Comparison of ENCODE assay signal across 13 mouse cellular contexts in genomic region chr9:112123421-112123828, GRCm38 (mm10).
DNase-seq lines count a peak whose midpoint lies in the region; ATAC-seq and TF ChIP-seq lines count a peak whose summit lies in the region.
"Had no signal": no experiment of that assay in that cellular context is flagged by ENCODE, and none has a peak within 500 bp of the region (broad histone marks: within the 10 kb centered on the region; RNA-seq: fewer than 3 reads in every experiment).

No protein-coding gene starts in this region.

- H3K9ac ChIP-seq in forebrain, embryonic 16.5 days (replicated peaks; ENCODE audit: low read depth, low read length), result no peak overlapping the region
- H3K9ac ChIP-seq in midbrain, embryonic 15.5 days, result no peak overlapping the region
- H3K9ac ChIP-seq in lung, postnatal 0 days (replicated peaks; ENCODE audit: low read depth), result no peak overlapping the region

- 11% methylated on average over 6 of the region's 6 CpGs for WGBS in forebrain, embryonic 16.5 days
- WGBS in midbrain, embryonic 15.5 days, result 20% methylated on average over 6 of the region's 6 CpGs
- WGBS in lung, postnatal 0 days, result 58% methylated on average over 6 of the region's 6 CpGs

- H3K4me3 ChIP-seq in forebrain, embryonic 16.5 days (replicated peaks; ENCODE audit: low read length), result no peak overlapping the region
- no peak overlapping the region for H3K4me3 ChIP-seq in midbrain, embryonic 15.5 days
- H3K4me3 ChIP-seq in lung, postnatal 0 days (ENCODE audit: low read depth, low read length), result no peak overlapping the region
- H3K4me3 ChIP-seq: erythroblast, embryonic 14.5 days had no signal

- peaks cover 5% of the 10 kb centered on the region; the same call in 1 of the 2 replicates for H3K36me3 ChIP-seq in forebrain, embryonic 16.5 days (ENCODE audit: control insufficient read depth, insufficient read depth)
- H3K36me3 ChIP-seq in midbrain, embryonic 15.5 days (replicated peaks), result 0 out of 2 replicates have a peak, but pooled peaks cover 5% of the 10 kb centered on the region
- H3K36me3 ChIP-seq in lung, postnatal 0 days (ENCODE audit: insufficient read depth, low read length), result no peaks in the 10 kb centered on the region

- no peaks in the 10 kb centered on the region for H3K27me3 ChIP-seq in forebrain, embryonic 16.5 days (replicated peaks; ENCODE audit: control insufficient read depth, insufficient read depth, low read length)
- no peaks in the 10 kb centered on the region for H3K27me3 ChIP-seq in midbrain, embryonic 15.5 days (replicated peaks)
- 0 out of 2 replicates have a peak, but pooled peaks cover 7% of the 10 kb centered on the region for H3K27me3 ChIP-seq in lung, postnatal 0 days (replicated peaks; ENCODE audit: insufficient read depth, low read length)

- peak; percentile 34 for DNase-seq in heart, adult 11 months
- no peak for DNase-seq in heart, postnatal 14 days
- peak; percentile 81 for DNase-seq in Muller cell, postnatal 12 days (ENCODE audit: inconsistent ontology term)
- DNase-seq in urinary bladder, postnatal 10 days (ENCODE audit: low spot score), result no peak
- DNase-seq in heart, postnatal 25 days (ENCODE audit: low spot score), result no peak
- no peak for DNase-seq in lung, postnatal 0 days (ENCODE audit: low spot score)
- DNase-seq: cerebellum, postnatal 36 days; lung, adult 2 months had no signal

- no peak for TF ChIP-seq EP300 in lung, postnatal 0 days (IDR thresholded peaks at IDR 0.05)

- H3K9me3 ChIP-seq in forebrain, embryonic 16.5 days (ENCODE audit: control insufficient read depth, low read length), result no peaks in the 10 kb centered on the region
- no peaks in the 10 kb centered on the region for H3K9me3 ChIP-seq in midbrain, embryonic 15.5 days
- H3K9me3 ChIP-seq in lung, postnatal 0 days (ENCODE audit: low read length), result no peaks in the 10 kb centered on the region

- intact Hi-C loops in heart, postnatal 14 days (cut with DNase I), result no loop called here
- intact Hi-C loops in heart, postnatal 25 days (cut with DNase I), result no loop called here

- H3K27ac ChIP-seq in forebrain, embryonic 16.5 days (ENCODE audit: low read length), result peak overlapping the region; percentile 12; the same call in 1 of the 2 replicates
- H3K27ac ChIP-seq in midbrain, embryonic 15.5 days, result peak overlapping the region; percentile 48
- no peak overlapping the region for H3K27ac ChIP-seq in lung, postnatal 0 days (ENCODE audit: low read length)

- no peak for TF ChIP-seq CTCF in lung, postnatal 0 days (IDR thresholded peaks at IDR 0.05)

- ATAC-seq in forebrain, embryonic 16.5 days, result peak; percentile 62
- peak; percentile 22; the same call in 1 of the 2 replicates for ATAC-seq in midbrain, embryonic 15.5 days (replicated peaks)
- no peak for ATAC-seq in lung, postnatal 0 days
- ATAC-seq: inflammation-experienced regulatory T-cells, adult 6 months had no signal

- peaks cover 23% of the 10 kb centered on the region for H3K4me1 ChIP-seq in forebrain, embryonic 16.5 days (replicated peaks; ENCODE audit: control insufficient read depth, insufficient read depth, low read length)
- H3K4me1 ChIP-seq in midbrain, embryonic 15.5 days, result peaks cover 15% of the 10 kb centered on the region
- H3K4me1 ChIP-seq in lung, postnatal 0 days (ENCODE audit: insufficient read depth, low read depth, low read length), result no peaks in the 10 kb centered on the region

- H3K4me2 ChIP-seq in forebrain, embryonic 16.5 days (ENCODE audit: low read length), result no peak overlapping the region
- H3K4me2 ChIP-seq in midbrain, embryonic 15.5 days, result no peak overlapping the region
- no peak overlapping the region for H3K4me2 ChIP-seq in lung, postnatal 0 days (replicated peaks; ENCODE audit: low read depth, low read length)
- H3K4me2 ChIP-seq: heart, embryonic 11.5 days had no signal

Comparison
In these comparisons a context has a peak if more than half of its experiments do, and no peak if none do; other contexts are left out.
1. DNase-seq: peak in heart, adult 11 months (single experiment) and Muller cell, postnatal 12 days (single experiment); none in heart, postnatal 14 days (0 of 2), urinary bladder, postnatal 10 days (single experiment), heart, postnatal 25 days (single experiment) and lung, postnatal 0 days (single experiment).